Mouse (Mus musculus) left cerebral cortex, postnatal 25 days (tissue): ENCODE results near the gene Fmnl3. TPM values are rescaled to one million over a fixed set of nuclear protein-coding genes. Genes with fewer than 3 reads are reported as not detected.
A peak's percentile ranks its signal among the peaks of the same experiment; 100 is the strongest.

Source experiments
- DNase-seq, 2 experiments: peaks; one replicate each; pipeline ENCODE4 v3.0.0; 2022; ENCODE audit warnings: low spot score in 2 of 2, mixed read lengths in 1 of 2
- intact Hi-C: fragments of 180-260 bp; cut with DNase I; formaldehyde crosslinking; loops from one replicate; pipeline ENCODE4 v1.15.1; 2025
- total RNA-seq, 2 experiments: library from RNA; stranded (reverse); gene quantifications; 2 replicates each; pipeline ENCODE4 v1.2.3; 2021

Fmnl3 gene
- total RNA-seq, 2 experiments from 2014 or later, result 9.5 to 10.7 TPM

GRCm38 (mm10) chr15:99324151-99324550 is 46.1 kb downstream of the Fmnl3 start:
- intact Hi-C loops, result no loop called here
- DNase-seq, result no peak

DNA sequence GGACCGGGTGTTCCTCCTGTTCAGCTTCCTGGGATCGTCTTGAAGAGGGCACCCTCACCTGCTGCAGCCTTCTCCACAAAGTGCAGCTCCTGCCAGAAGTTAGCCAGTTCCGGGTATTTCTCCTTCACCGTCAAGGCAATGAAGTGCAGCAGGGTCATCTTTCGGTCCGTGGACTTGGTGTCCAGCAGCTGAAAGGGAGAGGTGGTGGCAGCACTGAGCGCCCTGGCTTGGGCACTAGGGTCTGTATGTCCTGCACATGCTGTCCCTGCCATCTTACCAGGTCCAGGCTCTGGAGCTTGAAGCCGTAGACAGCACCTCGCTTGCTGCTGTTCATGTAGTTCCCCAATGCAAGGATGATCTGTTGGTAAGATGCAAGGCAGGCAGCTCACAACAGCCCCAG is 49.3 kb downstream of the Fmnl3 start:
- DNase-seq, result no peak
- intact Hi-C loops, result no loop called here

DNA sequence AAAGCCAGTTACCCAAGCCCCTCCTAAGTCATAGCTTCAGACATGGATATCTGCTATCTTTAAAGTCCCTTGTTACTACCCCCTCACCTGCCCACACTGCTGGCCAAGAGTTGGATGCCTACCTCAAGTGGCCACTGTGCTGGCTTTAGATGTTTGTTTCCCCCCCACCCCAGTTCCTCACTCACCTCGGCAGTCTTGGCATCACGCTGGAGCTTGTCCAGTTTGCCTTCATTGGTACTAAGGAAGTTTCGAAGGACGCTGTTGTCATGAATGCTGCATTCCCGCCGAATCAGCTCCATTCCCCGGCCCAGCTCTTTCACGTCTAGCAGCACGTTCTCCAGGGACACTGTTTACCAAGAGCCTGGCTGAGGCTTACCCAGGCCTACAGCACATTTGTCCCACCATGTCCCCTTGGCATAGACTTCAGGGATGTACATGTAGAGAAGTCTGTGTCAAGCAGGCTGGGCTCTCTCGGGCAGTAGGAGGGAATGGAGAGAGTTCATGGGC is 50.1 kb downstream of the Fmnl3 start:
- intact Hi-C loops, result no loop called here

GRCm38 (mm10) chr15:99319411-99319871 is 50.8 kb downstream of the Fmnl3 start:
- DNase-seq, result no peak
- intact Hi-C loops, result loop anchor here (5.0 kb wide), 1 partner anchor 153 kb away; the partner anchor contains the start of gene Bcdin3d

More for the DNA sequence above, 50.1 kb downstream of the Fmnl3 start:
- no peak for DNase-seq

- no peak for DNase-seq
- intact Hi-C loops, result loop anchor here (5.0 kb wide), 1 partner anchor 153 kb away; the partner anchor contains the start of gene Bcdin3d
These were observed 51.3 kb downstream of the Fmnl3 start for GRCm38 (mm10) chr15:99318861-99319410.

DNA sequence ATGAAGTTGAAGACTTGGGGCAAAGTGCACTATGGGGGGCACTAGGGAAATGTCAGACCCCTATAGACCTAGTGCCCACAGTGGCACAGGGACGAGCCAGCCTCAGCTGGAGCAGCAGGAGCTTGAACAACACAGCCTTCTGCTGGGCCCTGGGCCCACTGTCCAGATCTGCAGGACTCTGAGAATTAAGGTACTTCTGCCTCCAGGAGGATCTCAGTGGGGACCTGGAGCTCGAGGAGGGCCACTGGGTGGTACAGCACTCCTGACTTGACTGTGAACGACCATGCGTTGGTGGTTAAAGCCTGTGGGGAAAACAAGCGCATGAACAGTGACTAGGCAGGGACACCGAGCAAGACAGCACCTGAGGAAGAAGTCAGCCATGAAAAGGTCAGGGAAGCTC is 52.2 kb downstream of the Fmnl3 start:
- intact Hi-C loops, result loop anchor here (5.0 kb wide), 1 partner anchor 154 kb away; the partner anchor contains the start of gene Bcdin3d
- no peak for DNase-seq

DNA sequence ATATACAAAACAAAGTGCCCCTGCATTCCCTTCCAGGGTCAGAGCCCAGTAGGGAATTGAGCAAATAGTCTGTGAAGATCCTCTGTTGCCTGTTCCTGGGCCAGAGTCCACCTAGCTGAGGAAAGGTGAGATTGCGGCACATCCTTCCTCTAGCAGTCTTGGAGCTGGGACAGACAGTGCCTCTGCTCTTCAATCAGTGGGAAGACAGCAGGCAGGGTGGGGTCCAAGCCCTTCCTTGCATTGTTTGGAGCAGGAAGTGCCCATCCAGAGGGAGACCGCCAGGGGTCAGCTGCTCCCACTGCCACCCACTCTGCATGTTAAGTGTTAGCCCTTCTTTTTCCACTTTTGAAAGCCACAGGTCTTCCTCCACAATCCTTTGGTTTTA is 53.0 kb downstream of the Fmnl3 start:
- intact Hi-C loops, result loop anchor here (2.0 to 5.0 kb wide), 2 partner anchors 54 to 155 kb away; partner anchors contain the start of genes Bcdin3d and Fmnl3
- DNase-seq, result no peak

DNA sequence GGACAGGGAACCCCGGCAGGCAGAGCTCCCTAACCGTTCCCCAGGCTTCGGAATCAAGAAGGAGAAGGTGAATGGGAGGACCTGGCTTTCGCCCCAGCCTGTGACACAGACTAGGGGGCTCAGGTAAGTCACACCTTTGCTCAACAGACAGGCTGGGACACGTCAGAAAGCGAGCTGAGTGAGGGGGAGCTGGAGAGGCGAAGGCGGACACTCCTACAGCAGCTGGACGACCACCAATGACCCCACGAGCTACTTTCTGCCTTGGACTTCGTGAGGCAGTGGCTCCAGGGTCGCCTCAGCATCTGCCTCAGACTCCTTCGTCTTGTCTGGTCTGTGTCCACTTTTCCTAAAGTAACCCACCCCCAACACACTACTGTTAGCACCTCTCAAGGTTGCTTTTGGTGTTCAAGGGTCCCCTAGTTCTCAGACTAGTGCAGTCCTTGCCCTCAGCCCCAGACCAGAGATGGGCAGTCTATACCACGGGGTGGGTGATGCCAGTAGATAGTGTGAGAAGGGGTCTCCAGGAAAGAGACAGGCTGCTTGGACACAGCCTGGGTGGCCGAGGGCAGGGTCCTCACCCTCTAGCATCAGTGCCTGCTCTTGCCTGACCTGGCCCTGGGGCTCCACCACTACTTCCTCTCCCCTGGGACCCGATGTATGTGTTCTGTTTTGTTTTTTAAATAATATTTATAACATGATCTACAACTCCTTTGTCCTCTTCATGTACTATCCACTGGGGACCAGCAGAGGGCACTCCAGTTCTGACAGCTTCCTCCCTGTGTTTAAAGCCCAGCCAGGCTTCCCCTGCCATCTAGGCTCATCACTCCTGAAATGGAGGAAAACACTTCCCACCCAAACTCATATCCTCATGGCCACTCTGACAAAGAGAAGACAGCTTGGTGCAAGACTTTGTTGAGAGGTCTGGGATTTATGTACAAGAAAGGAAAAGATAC is 53.7 kb downstream of the Fmnl3 start:
- DNase-seq, result peak; percentile 81 to 85
- intact Hi-C loops, result loop anchor here (2.0 to 5.0 kb wide), 2 partner anchors 54 to 156 kb away; partner anchors contain the start of genes Bcdin3d and Fmnl3

DNA sequence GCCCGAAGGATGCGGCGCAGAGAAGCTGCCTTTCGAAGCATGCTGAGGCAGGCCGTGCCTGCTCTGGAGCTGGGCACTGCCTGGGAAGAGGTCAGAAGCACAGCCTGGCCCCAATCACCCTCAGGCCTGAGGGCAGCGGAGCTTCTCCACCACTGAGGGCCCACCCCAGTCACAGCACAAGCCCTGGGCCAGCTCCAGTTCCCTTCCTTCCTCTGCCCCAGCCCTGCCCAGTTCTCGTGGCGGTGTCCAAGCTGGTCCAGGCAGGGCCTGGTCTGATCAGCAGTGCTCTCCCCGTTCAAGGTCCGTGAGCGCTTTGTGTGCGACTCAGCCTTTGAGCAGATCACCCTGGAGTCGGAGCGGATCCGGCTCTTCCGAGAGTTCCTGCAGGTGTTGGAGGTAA is 55.4 kb downstream of the Fmnl3 start:
- intact Hi-C loops, result loop anchor here (5.0 kb wide), 1 partner anchor 157 kb away; the partner anchor contains the start of gene Bcdin3d
- no peak for DNase-seq

DNA sequence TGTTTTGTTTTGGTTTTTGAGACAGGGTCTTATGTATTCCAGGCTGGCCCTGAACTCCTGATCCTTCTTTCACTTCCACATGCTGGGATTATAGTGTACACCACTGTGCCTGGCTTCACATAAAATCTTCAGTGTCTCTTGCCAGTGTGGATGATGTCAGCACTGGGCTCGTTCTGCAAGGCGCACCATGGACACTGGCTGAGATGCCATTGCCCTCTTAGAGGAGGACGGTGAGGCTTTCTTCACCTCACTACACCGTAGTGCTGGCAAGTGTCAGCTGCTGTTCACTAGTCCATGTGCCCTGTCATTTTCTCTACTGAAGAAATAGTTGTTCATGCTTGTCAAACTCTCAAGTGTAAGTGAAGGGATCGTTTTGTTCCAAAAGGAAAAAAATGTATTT is 59.7 kb downstream of the Fmnl3 start:
- no peak for DNase-seq
- intact Hi-C loops, result no loop called here

DNA sequence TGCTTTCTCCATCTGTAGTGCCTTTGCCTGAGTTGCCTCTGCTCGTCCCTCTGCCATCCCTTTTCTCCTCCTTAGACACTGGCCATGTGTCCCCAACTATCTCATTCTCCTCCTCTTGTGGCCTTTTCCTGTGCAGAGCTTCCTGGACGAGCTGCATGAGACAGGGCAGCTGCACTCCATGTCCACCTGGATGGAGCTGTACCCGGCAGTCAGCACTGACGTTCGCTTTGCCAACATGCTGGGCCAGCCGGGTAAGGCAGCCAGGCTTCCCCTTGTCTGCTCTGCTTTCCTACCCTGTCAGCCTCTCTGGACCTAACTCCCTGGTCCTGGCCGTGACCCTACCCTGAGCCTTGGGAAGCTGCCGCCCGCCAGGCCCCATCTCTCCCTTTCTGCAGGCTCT is 60.7 kb downstream of the Fmnl3 start:
- intact Hi-C loops, result no loop called here
- DNase-seq, result no peak

GRCm38 (mm10) chr15:99307476-99307875 is 62.8 kb downstream of the Fmnl3 start:
- intact Hi-C loops, result no loop called here

DNA sequence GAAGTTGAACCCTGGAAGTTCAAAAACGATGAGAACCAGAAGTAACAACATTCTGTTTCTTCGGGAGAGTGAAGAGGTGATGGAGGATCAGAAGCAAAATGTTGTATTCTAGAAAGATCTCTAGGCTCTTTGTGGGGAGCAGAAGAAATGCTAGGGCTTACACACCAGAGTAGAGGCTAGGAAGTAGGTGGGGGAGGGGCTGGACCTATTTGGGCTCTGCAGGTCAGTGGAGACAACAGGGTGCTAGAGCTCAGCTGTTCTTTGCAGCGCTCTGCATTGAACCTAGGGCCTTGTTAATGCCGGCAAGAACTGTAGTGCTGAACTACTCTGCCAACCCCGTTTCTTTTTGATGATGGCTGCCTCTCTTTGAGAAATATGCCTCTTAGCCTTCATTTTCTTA is 74.1 kb downstream of the Fmnl3 start:
- intact Hi-C loops, result no loop called here
- DNase-seq, result no peak

More at GRCm38 (mm10) chr15:99307476-99307875, 62.8 kb downstream of the Fmnl3 start:
- no peak for DNase-seq

- no peak for DNase-seq
- intact Hi-C loops, result no loop called here
These were observed 74.7 kb downstream of the Fmnl3 start, which contains the start of gene Fam186b for GRCm38 (mm10) chr15:99295484-99295981. Gene Fam186b, minus strand, starts transcription at chr15:99295888.

DNA sequence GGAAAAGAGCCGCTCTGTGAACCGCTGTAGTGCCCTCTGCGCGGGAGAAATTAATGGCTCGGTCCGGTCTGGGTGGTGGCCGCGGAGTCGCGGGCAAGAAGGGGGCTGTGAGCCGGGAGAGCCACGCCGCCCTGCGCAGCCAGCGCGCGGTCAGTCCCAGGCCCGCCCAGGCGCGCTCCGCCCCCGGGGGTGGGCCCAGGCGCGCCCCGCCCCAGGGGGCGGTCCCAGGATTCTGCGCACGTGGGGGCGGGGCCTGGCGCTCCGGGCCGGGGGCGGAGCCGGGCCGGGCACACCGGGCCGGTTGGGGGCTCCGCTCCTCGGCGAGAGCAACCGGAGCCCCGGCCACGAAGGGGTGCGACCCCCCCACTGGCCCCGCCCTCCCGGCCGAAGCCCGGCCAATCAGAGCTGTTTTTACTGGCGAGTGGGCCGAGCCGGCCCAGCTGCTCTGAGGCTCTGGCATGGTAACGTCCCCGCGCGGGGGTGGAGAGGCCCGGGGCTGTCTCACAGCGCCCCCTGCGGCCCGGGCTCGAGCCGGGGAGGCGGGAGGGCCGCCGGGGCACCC is 75.4 kb downstream of the Fmnl3 start, which contains the start of gene Prpf40b:
Gene Prpf40b (plus strand): TSS at position 275 of the 562 bp plus-strand sequence.
- peak; percentile 97 for DNase-seq
- intact Hi-C loops, result no loop called here

DNA sequence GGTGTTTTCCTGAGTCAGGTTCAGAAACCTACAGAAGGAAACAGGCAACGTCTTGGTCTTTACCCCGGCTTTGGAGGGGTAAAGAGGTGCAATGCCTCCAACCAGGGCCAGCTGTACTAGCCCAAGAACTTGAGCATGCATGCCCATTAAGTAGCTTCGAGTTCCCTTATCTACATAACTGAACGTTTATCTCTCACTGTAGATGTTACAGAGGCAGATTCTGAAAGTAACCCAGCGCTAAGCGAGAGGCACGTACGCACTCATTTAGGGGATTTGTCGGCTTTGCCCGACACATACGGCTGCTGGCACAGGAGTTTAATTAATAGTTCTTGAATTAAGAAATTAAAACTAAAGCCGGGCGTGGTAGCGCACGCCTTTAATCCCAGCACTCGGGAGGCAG is 76.0 kb downstream of the Fmnl3 start:
- DNase-seq, result no peak
- intact Hi-C loops, result no loop called here

- intact Hi-C loops, result no loop called here
- DNase-seq, result no peak
These were observed 79.7 kb downstream of the Fmnl3 start for GRCm38 (mm10) chr15:99290586-99290985.

GRCm38 (mm10) chr15:99285189-99285535 is 85.1 kb downstream of the Fmnl3 start:
- DNase-seq, result no peak
- intact Hi-C loops, result no loop called here

- peak in 1 of 2 experiments; percentile 19 for DNase-seq
- intact Hi-C loops, result no loop called here
These were observed 85.6 kb downstream of the Fmnl3 start for GRCm38 (mm10) chr15:99284527-99285188.
